Mouse (Mus musculus): ENCODE measurements around the gene Arid3b. TPM values are rescaled to one million over a fixed set of nuclear protein-coding genes. Genes with fewer than 3 reads are reported as not detected.

Arid3b gene
- polyA plus RNA-seq, 1 experiment from 2014 or later, result 3.8 TPM

GRCm38 (mm10) chr9:57803839-57804238, 32.8 kb downstream of the Arid3b start:
- H3K9me3 ChIP-seq, result no peaks in the 10 kb centered on the region
- peaks cover 18% of the 10 kb centered on the region for H3K4me1 ChIP-seq
- no peak overlapping the region for H3K4me2 ChIP-seq
- no peaks in the 10 kb centered on the region for H3K27me3 ChIP-seq
- H3K27ac ChIP-seq, result no peak overlapping the region
- WGBS, result 19% methylated on average over 4 of the region's 4 CpGs
- no peak for ATAC-seq (ENCODE audit: insufficient number of reproducible peaks, low FRiP score, low TSS enrichment, low read depth)
- H3K36me3 ChIP-seq, result no peaks in the 10 kb centered on the region
- H3K4me3 ChIP-seq, result no peak overlapping the region
- H3K9ac ChIP-seq, result no peak overlapping the region

GRCm38 (mm10) chr9:57803047-57803446, 33.5 kb downstream of the Arid3b start:
- no peaks in the 10 kb centered on the region for H3K36me3 ChIP-seq
- H3K4me2 ChIP-seq, result no peak overlapping the region
- no peak overlapping the region for H3K9ac ChIP-seq
- no peak for ATAC-seq (ENCODE audit: insufficient number of reproducible peaks, low FRiP score, low TSS enrichment, low read depth)
- 16% methylated on average over 3 of the region's 3 CpGs for WGBS
- H3K4me1 ChIP-seq, result peaks cover 15% of the 10 kb centered on the region
- no peaks in the 10 kb centered on the region for H3K27me3 ChIP-seq
- no peak overlapping the region for H3K4me3 ChIP-seq
- no peaks in the 10 kb centered on the region for H3K9me3 ChIP-seq
- H3K27ac ChIP-seq, result no peak overlapping the region

DNA sequence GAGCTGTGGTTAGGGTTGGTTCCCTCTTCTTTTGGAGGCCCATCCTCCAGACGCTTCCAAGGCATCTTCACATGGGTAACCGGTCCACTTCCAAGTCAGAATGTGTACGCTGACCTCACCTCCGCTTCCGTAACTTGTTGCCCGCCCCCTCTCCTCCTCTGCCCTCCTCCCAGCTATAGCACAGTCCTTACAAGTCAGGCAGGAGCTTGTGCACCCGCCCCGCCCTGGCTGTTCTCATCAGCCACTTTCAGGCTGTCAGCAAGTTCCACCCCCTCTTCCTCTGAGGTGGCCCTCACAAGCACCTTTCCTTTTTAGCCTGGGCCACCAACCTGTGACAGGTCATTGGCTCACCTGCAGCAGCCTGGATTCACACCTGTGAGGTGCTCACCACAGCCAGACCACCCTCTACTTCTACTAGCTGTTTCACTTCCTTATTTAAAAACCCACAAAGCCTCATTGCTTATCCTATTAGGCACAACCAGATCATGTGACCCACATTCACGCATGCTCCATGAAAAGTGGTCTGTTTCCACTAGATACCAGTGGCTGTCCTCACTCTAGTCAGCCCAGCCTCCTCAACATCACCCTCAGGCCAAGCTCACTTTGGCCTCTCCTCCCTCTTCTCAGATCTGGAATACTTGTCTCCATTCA, 36.1 kb downstream of the Arid3b start:
- H3K27ac ChIP-seq, result no peak overlapping the region
- H3K4me2 ChIP-seq, result no peak overlapping the region
- ATAC-seq (ENCODE audit: insufficient number of reproducible peaks, low FRiP score, low TSS enrichment, low read depth), result no peak
- no peak overlapping the region for H3K4me3 ChIP-seq
- no peaks in the 10 kb centered on the region for H3K27me3 ChIP-seq
- H3K4me1 ChIP-seq, result peaks cover 6% of the 10 kb centered on the region; the same call in 1 of the 2 replicates
- no peak overlapping the region for H3K9ac ChIP-seq
- peaks cover 15% of the 10 kb centered on the region; the same call in 1 of the 2 replicates for H3K36me3 ChIP-seq
- WGBS, result 81% methylated on average over 9 of the region's 9 CpGs
- no peaks in the 10 kb centered on the region for H3K9me3 ChIP-seq

- Histone ChIP-seq H3K4me1 (peaks cover 6% of the 10 kb centered on the region; the same call in 1 of the 2 replicates), H3K27me3 (no peaks in the 10 kb centered on the region), H3K27ac (no peak overlapping the region), H3K4me2 (no peak overlapping the region), H3K36me3 (peaks cover 20% of the 10 kb centered on the region; the same call in 1 of the 2 replicates), H3K9me3 (no peaks in the 10 kb centered on the region), H3K9ac (no peak overlapping the region), H3K4me3 (no peak overlapping the region)
- no peak for ATAC-seq (ENCODE audit: insufficient number of reproducible peaks, low FRiP score, low TSS enrichment, low read depth)
- WGBS, result 15% methylated on average over 10 of the region's 10 CpGs
Measured at GRCm38 (mm10) chr9:57798725-57799253, 37.8 kb downstream of the Arid3b start.

GRCm38 (mm10) chr9:57797456-57797855, 39.1 kb downstream of the Arid3b start:
- 91% methylated on average over 8 of the region's 8 CpGs for WGBS

GRCm38 (mm10) chr9:57789733-57790132, 46.9 kb downstream of the Arid3b start:
- ATAC-seq (ENCODE audit: insufficient number of reproducible peaks, low FRiP score, low TSS enrichment, low read depth), result no peak
- H3K4me3 ChIP-seq, result no peak overlapping the region
- peaks cover 12% of the 10 kb centered on the region for H3K36me3 ChIP-seq
- WGBS, result 82% methylated on average over 3 of the region's 3 CpGs
- no peak overlapping the region for H3K4me2 ChIP-seq
- no peak overlapping the region for H3K27ac ChIP-seq
- H3K27me3 ChIP-seq, result no peaks in the 10 kb centered on the region
- H3K4me1 ChIP-seq, result 0 out of 2 replicates have a peak, but pooled peaks cover 4% of the 10 kb centered on the region
- no peak overlapping the region for H3K9ac ChIP-seq
- H3K9me3 ChIP-seq, result no peaks in the 10 kb centered on the region

More at GRCm38 (mm10) chr9:57797456-57797855, 39.1 kb downstream of the Arid3b start:
- Histone ChIP-seq H3K4me1 (peaks cover 10% of the 10 kb centered on the region; the same call in 1 of the 2 replicates), H3K36me3 (peaks cover 25% of the 10 kb centered on the region; the same call in 1 of the 2 replicates), H3K9me3 (no peaks in the 10 kb centered on the region), H3K4me3 (no peak overlapping the region), H3K27ac (no peak overlapping the region), H3K9ac (no peak overlapping the region), H3K27me3 (no peaks in the 10 kb centered on the region), H3K4me2 (no peak overlapping the region)
- ATAC-seq (ENCODE audit: insufficient number of reproducible peaks, low FRiP score, low TSS enrichment, low read depth), result no peak

GRCm38 (mm10) chr9:57782656-57783055, 53.9 kb downstream of the Arid3b start:
- Histone ChIP-seq H3K4me1 (no peaks in the 10 kb centered on the region), H3K4me3 (no peak overlapping the region), H3K9me3 (no peaks in the 10 kb centered on the region), H3K27ac (no peak overlapping the region), H3K36me3 (no peaks in the 10 kb centered on the region), H3K27me3 (no peaks in the 10 kb centered on the region), H3K9ac (no peak overlapping the region), H3K4me2 (no peak overlapping the region)
- WGBS, result 80% methylated on average over 3 of the region's 3 CpGs
- ATAC-seq (ENCODE audit: insufficient number of reproducible peaks, low FRiP score, low TSS enrichment, low read depth), result no peak

DNA sequence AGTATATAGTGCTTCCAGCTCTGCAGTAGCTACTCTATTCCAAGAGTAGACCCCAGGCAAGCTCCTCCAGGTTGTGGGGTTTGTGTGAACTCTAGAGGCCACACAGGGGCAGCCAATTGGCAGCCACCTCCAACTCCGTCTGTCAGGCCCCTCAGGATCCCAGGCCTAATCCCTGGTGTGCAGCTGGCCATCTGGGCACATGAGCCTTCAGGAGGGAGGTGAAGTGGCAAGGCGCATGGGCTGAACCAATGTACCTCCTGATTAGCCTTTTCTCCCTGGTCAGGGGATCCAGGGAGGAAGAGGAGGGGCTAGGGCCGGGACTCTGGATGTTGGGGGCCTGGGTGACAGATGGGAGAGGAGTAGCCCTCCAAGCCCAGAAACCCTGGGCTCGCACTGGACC, 60.9 kb downstream of the Arid3b start:
- no peak for ATAC-seq (ENCODE audit: insufficient number of reproducible peaks, low FRiP score, low TSS enrichment, low read depth)
- H3K4me1 ChIP-seq, result no peaks in the 10 kb centered on the region
- H3K9me3 ChIP-seq, result no peaks in the 10 kb centered on the region
- no peaks in the 10 kb centered on the region for H3K36me3 ChIP-seq
- no peak overlapping the region for H3K27ac ChIP-seq
- no peak overlapping the region for H3K4me3 ChIP-seq
- no peak overlapping the region for H3K9ac ChIP-seq
- H3K4me2 ChIP-seq, result no peak overlapping the region
- 63% methylated on average over 4 of the region's 4 CpGs for WGBS
- no peaks in the 10 kb centered on the region for H3K27me3 ChIP-seq

GRCm38 (mm10) chr9:57775026-57775425, 61.6 kb downstream of the Arid3b start:
- H3K9me3 ChIP-seq, result no peaks in the 10 kb centered on the region
- H3K4me1 ChIP-seq, result no peaks in the 10 kb centered on the region
- no peak overlapping the region for H3K4me3 ChIP-seq
- no peaks in the 10 kb centered on the region for H3K36me3 ChIP-seq
- WGBS, result 63% methylated on average over 5 of the region's 5 CpGs
- no peak for ATAC-seq (ENCODE audit: insufficient number of reproducible peaks, low FRiP score, low TSS enrichment, low read depth)
- no peak overlapping the region for H3K4me2 ChIP-seq
- H3K9ac ChIP-seq, result no peak overlapping the region
- H3K27ac ChIP-seq, result no peak overlapping the region
- no peaks in the 10 kb centered on the region for H3K27me3 ChIP-seq

- Histone ChIP-seq H3K4me1 (no peaks in the 10 kb centered on the region), H3K9ac (no peak overlapping the region), H3K4me2 (no peak overlapping the region), H3K36me3 (no peaks in the 10 kb centered on the region), H3K27me3 (no peaks in the 10 kb centered on the region), H3K27ac (no peak overlapping the region), H3K9me3 (no peaks in the 10 kb centered on the region), H3K4me3 (no peak overlapping the region)
- no peak for ATAC-seq (ENCODE audit: insufficient number of reproducible peaks, low FRiP score, low TSS enrichment, low read depth)
- WGBS, result 3% methylated on average over 1 of the region's 1 CpGs
Measured at GRCm38 (mm10) chr9:57774168-57774567, 62.4 kb downstream of the Arid3b start.

DNA sequence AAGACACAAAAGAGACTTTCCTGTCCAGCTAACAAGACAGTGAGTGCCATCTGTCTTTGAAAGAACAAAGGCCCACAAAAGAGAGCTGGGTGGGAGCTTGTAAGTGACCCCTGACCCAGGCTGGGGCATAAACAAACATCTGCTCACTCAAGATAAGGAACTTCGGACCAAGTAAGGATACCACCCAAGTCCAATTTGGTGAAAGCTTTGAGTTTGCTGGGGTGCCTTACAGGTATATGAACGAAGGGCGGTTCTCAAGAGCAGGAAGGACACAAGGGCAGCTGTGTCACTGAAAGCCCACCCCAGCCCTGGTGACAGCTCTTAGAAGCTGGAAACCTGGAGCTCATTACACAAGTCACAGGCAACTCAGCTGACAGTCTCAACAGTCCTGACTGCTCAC, 62.8 kb downstream of the Arid3b start:
- Histone ChIP-seq H3K4me3 (no peak overlapping the region), H3K9ac (no peak overlapping the region), H3K27me3 (no peaks in the 10 kb centered on the region), H3K4me2 (no peak overlapping the region), H3K36me3 (no peaks in the 10 kb centered on the region), H3K9me3 (no peaks in the 10 kb centered on the region), H3K4me1 (no peaks in the 10 kb centered on the region), H3K27ac (no peak overlapping the region)
- 68% methylated on average over 3 of the region's 3 CpGs for WGBS
- no peak for ATAC-seq (ENCODE audit: insufficient number of reproducible peaks, low FRiP score, low TSS enrichment, low read depth)

DNA sequence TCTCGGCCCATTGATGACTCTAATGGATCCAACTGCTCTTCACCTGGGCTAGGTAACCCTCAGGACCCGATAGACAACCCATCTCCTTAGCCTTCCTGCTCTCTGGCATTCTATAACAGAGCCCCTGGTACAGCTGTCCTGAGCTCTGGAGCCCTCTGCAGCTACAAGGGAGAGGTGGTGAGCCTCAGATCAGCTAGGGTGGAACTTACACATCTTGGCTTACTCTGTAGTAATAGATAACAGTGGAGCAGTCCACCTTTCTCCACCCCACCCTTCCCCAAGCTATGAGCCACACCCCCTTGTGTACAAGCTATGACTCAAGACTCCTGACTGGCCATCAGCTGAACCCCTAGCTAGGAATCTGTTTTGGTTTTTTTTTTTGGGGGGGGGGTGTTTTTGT, 65.8 kb downstream of the Arid3b start:
- no peak for ATAC-seq (ENCODE audit: insufficient number of reproducible peaks, low FRiP score, low TSS enrichment, low read depth)
- Histone ChIP-seq H3K4me2 (no peak overlapping the region), H3K9ac (no peak overlapping the region), H3K27me3 (no peaks in the 10 kb centered on the region), H3K36me3 (no peaks in the 10 kb centered on the region), H3K4me3 (no peak overlapping the region), H3K4me1 (peaks cover 12% of the 10 kb centered on the region), H3K9me3 (no peaks in the 10 kb centered on the region), H3K27ac (no peak overlapping the region)
- WGBS, result 89% methylated on average over 2 of the region's 2 CpGs

Measured in limb, embryonic 15.5 days (tissue).